Mouse (Mus musculus): ENCODE measurements around the gene Rcsd1. TPM values are rescaled to one million over a fixed set of nuclear protein-coding genes. Genes with fewer than 3 reads are reported as not detected.

Gene Rcsd1
- polyA plus RNA-seq, 1 experiment from 2014 or later, result 10.5 TPM

GRCm38 (mm10) chr1:165731553-165731952 is 22.0 kb upstream of the Rcsd1 start:
- Histone ChIP-seq H3K36me3 (no peaks in the 10 kb centered on the region), H3K27me3 (peaks cover 2% of the 10 kb centered on the region; the same call in 1 of the 2 replicates), H3K9ac (no peak overlapping the region), H3K4me3 (no peak overlapping the region), H3K4me2 (no peak overlapping the region), H3K9me3 (no peaks in the 10 kb centered on the region), H3K4me1 (replicated peaks) (peaks cover 3% of the 10 kb centered on the region; the same call in 1 of the 2 replicates), H3K27ac (replicated peaks) (no peak overlapping the region)
- WGBS, result 76% methylated on average over 6 of the region's 6 CpGs
- no peak for ATAC-seq (ENCODE audit: low FRiP score, low read depth)

GRCm38 (mm10) chr1:165730129-165730528 is 20.6 kb upstream of the Rcsd1 start:
- Histone ChIP-seq H3K27me3 (no peaks in the 10 kb centered on the region), H3K4me1 (replicated peaks) (no peaks in the 10 kb centered on the region), H3K27ac (replicated peaks) (no peak overlapping the region), H3K4me2 (no peak overlapping the region), H3K9me3 (no peaks in the 10 kb centered on the region), H3K9ac (no peak overlapping the region), H3K4me3 (no peak overlapping the region), H3K36me3 (no peaks in the 10 kb centered on the region)
- WGBS, result 54% methylated on average over 1 of the region's 1 CpGs
- ATAC-seq (ENCODE audit: low FRiP score, low read depth), result no peak

GRCm38 (mm10) chr1:165728057-165728639 is 18.6 kb upstream of the Rcsd1 start:
- no peak overlapping the region for H3K9ac ChIP-seq
- no peaks in the 10 kb centered on the region for H3K9me3 ChIP-seq
- H3K27ac ChIP-seq (replicated peaks), result no peak overlapping the region
- no peak for ATAC-seq (ENCODE audit: low FRiP score, low read depth)
- no peak overlapping the region for H3K4me2 ChIP-seq
- H3K27me3 ChIP-seq, result no peaks in the 10 kb centered on the region
- WGBS, result 90% methylated on average over 3 of the region's 3 CpGs
- no peak overlapping the region for H3K4me3 ChIP-seq
- H3K36me3 ChIP-seq, result no peaks in the 10 kb centered on the region
- no peaks in the 10 kb centered on the region for H3K4me1 ChIP-seq (replicated peaks)

GRCm38 (mm10) chr1:165726986-165727385 is 17.4 kb upstream of the Rcsd1 start:
- H3K36me3 ChIP-seq, result no peaks in the 10 kb centered on the region
- H3K4me1 ChIP-seq (replicated peaks), result no peaks in the 10 kb centered on the region
- no peak overlapping the region for H3K9ac ChIP-seq
- 0 out of 2 replicates have a peak, but pooled peaks have one; percentile 42 for ATAC-seq (ENCODE audit: low FRiP score, low read depth)
- no peak overlapping the region for H3K27ac ChIP-seq (replicated peaks)
- H3K27me3 ChIP-seq, result no peaks in the 10 kb centered on the region
- WGBS, result 23% methylated on average over 1 of the region's 1 CpGs
- no peaks in the 10 kb centered on the region for H3K9me3 ChIP-seq
- H3K4me2 ChIP-seq, result no peak overlapping the region
- H3K4me3 ChIP-seq, result no peak overlapping the region

GRCm38 (mm10) chr1:165725039-165725644 is 15.6 kb upstream of the Rcsd1 start:
- no peak overlapping the region; the same call in 1 of the 2 replicates for H3K27ac ChIP-seq (replicated peaks)

GRCm38 (mm10) chr1:165724219-165725033 is 14.9 kb upstream of the Rcsd1 start:
- H3K4me3 ChIP-seq, result no peak overlapping the region
- no peaks in the 10 kb centered on the region for H3K9me3 ChIP-seq
- 51% methylated on average over 11 of the region's 11 CpGs for WGBS
- no peak overlapping the region for H3K4me2 ChIP-seq
- ATAC-seq (ENCODE audit: low FRiP score, low read depth), result no peak
- no peak overlapping the region; the same call in 1 of the 2 replicates for H3K27ac ChIP-seq (replicated peaks)
- no peaks in the 10 kb centered on the region for H3K36me3 ChIP-seq
- H3K9ac ChIP-seq, result no peak overlapping the region
- H3K4me1 ChIP-seq (replicated peaks), result no peaks in the 10 kb centered on the region
- no peaks in the 10 kb centered on the region for H3K27me3 ChIP-seq

More at GRCm38 (mm10) chr1:165725039-165725644, 15.6 kb upstream of the Rcsd1 start:
- Histone ChIP-seq H3K9ac (no peak overlapping the region), H3K4me3 (no peak overlapping the region), H3K36me3 (no peaks in the 10 kb centered on the region), H3K9me3 (no peaks in the 10 kb centered on the region), H3K4me2 (no peak overlapping the region), H3K27me3 (no peaks in the 10 kb centered on the region), H3K4me1 (replicated peaks) (no peaks in the 10 kb centered on the region)
- WGBS, result 72% methylated on average over 4 of the region's 4 CpGs
- ATAC-seq (ENCODE audit: low FRiP score, low read depth), result no peak

- H3K27ac ChIP-seq (replicated peaks), result no peak overlapping the region
- no peaks in the 10 kb centered on the region for H3K9me3 ChIP-seq
- WGBS, result 91% methylated on average over 9 of the region's 9 CpGs
Observed at GRCm38 (mm10) chr1:165722531-165723123, 13.1 kb upstream of the Rcsd1 start.

GRCm38 (mm10) chr1:165718543-165719105 is 9.1 kb upstream of the Rcsd1 start:
- WGBS, result 79% methylated on average over 15 of the region's 15 CpGs

More at GRCm38 (mm10) chr1:165722531-165723123, 13.1 kb upstream of the Rcsd1 start:
- no peak overlapping the region for H3K4me3 ChIP-seq
- H3K4me2 ChIP-seq, result no peak overlapping the region
- no peaks in the 10 kb centered on the region for H3K4me1 ChIP-seq (replicated peaks)
- H3K27me3 ChIP-seq, result no peaks in the 10 kb centered on the region
- no peaks in the 10 kb centered on the region for H3K36me3 ChIP-seq
- no peak overlapping the region for H3K9ac ChIP-seq
- no peak for ATAC-seq (ENCODE audit: low FRiP score, low read depth)

GRCm38 (mm10) chr1:165717711-165718542 is 8.4 kb upstream of the Rcsd1 start:
- Histone ChIP-seq H3K27me3 (no peaks in the 10 kb centered on the region), H3K9ac (no peak overlapping the region), H3K36me3 (no peaks in the 10 kb centered on the region), H3K9me3 (no peaks in the 10 kb centered on the region), H3K4me2 (no peak overlapping the region), H3K4me3 (no peak overlapping the region), H3K27ac (replicated peaks) (peak overlapping the region; percentile 40; the same call in 1 of the 2 replicates), H3K4me1 (replicated peaks) (no peaks in the 10 kb centered on the region)
- WGBS, result 61% methylated on average over 11 of the region's 11 CpGs
- no peak for ATAC-seq (ENCODE audit: low FRiP score, low read depth)

More at GRCm38 (mm10) chr1:165718543-165719105, 9.1 kb upstream of the Rcsd1 start:
- H3K4me3 ChIP-seq, result no peak overlapping the region
- no peaks in the 10 kb centered on the region for H3K9me3 ChIP-seq
- H3K4me1 ChIP-seq (replicated peaks), result no peaks in the 10 kb centered on the region
- no peaks in the 10 kb centered on the region for H3K36me3 ChIP-seq
- H3K4me2 ChIP-seq, result no peak overlapping the region
- H3K27me3 ChIP-seq, result no peaks in the 10 kb centered on the region
- no peak overlapping the region for H3K9ac ChIP-seq
- no peak for ATAC-seq (ENCODE audit: low FRiP score, low read depth)
- peak overlapping the region; percentile 40; the same call in 1 of the 2 replicates for H3K27ac ChIP-seq (replicated peaks)

GRCm38 (mm10) chr1:165716426-165716825 is 6.9 kb upstream of the Rcsd1 start:
- 88% methylated on average over 4 of the region's 4 CpGs for WGBS
- H3K27ac ChIP-seq (replicated peaks), result no peak overlapping the region

GRCm38 (mm10) chr1:165713798-165714197 is 4.2 kb upstream of the Rcsd1 start:
- Histone ChIP-seq H3K4me3 (no peak overlapping the region), H3K9ac (no peak overlapping the region), H3K36me3 (no peaks in the 10 kb centered on the region), H3K4me2 (no peak overlapping the region), H3K9me3 (no peaks in the 10 kb centered on the region), H3K27me3 (0 out of 2 replicates have a peak, but pooled peaks cover 5% of the 10 kb centered on the region), H3K4me1 (replicated peaks) (0 out of 2 replicates have a peak, but pooled peaks cover under 1% of the 10 kb centered on the region), H3K27ac (replicated peaks) (no peak overlapping the region)
- no peak for ATAC-seq (ENCODE audit: low FRiP score, low read depth)
- 80% methylated on average over 5 of the region's 5 CpGs for WGBS

More at GRCm38 (mm10) chr1:165716426-165716825, 6.9 kb upstream of the Rcsd1 start:
- no peaks in the 10 kb centered on the region for H3K4me1 ChIP-seq (replicated peaks)
- H3K4me2 ChIP-seq, result no peak overlapping the region
- no peak overlapping the region for H3K9ac ChIP-seq
- H3K9me3 ChIP-seq, result no peaks in the 10 kb centered on the region
- ATAC-seq (ENCODE audit: low FRiP score, low read depth), result no peak
- no peak overlapping the region for H3K4me3 ChIP-seq
- H3K36me3 ChIP-seq, result no peaks in the 10 kb centered on the region
- no peaks in the 10 kb centered on the region for H3K27me3 ChIP-seq

Measured in hindbrain, embryonic 15.5 days (tissue).